Mouse (Mus musculus) kidney, postnatal 10 days (tissue): ENCODE measurements around the gene Slc44a4.
"Not testable (repeated sequence)": the region's sequence is repeated elsewhere in the genome, so short reads cannot be mapped to it uniquely, and the experiment has no call there.

Source experiments
- DNase-seq: peaks from one replicate; pipeline ENCODE4 v3.0.0; 2021; ENCODE audit warnings: mixed read lengths

Gene Slc44a4

DNA sequence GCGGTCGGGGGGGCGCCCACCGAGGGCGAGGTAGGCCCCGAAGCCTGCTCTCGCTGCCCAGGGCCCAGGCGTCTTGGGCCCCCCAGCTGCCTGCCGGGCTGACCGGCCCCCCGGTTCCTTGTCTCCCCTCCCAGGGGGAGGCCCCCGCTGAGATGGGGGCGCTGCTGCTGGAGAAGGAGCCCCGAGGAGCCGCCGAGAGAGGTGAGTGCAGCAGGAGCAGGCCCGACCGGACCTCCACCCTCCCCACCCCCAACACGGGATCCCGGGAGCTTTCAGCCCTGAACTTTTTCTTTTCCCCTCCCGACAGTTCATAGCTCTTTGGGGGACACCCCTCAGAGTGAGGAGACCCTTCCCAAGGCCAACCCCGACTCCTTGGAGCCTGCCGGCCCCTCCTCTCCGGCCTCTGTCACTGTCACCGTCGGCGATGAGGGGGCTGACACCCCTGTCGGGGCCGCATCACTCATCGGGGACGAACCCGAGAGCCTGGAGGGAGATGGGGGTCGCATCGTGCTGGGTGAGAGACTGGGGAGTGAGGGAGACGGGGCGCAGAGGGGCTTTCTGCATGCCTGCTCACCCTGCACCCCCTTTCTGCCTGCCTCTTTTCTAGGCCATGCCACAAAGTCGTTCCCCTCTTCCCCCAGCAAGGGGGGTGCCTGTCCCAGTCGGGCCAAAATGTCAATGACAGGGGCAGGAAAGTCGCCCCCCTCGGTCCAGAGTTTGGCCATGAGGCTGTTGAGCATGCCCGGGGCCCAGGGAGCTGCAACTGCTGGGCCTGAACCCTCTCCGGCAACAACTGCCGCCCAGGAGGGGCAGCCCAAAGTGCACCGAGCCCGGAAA, 15.0 kb upstream of the Slc44a4 start:
- DNase-seq: peak; percentile 71

GRCm38 (mm10) chr17:34899890-34900243, 14.4 kb upstream of the Slc44a4 start:
- DNase-seq: peak; percentile 57

DNA sequence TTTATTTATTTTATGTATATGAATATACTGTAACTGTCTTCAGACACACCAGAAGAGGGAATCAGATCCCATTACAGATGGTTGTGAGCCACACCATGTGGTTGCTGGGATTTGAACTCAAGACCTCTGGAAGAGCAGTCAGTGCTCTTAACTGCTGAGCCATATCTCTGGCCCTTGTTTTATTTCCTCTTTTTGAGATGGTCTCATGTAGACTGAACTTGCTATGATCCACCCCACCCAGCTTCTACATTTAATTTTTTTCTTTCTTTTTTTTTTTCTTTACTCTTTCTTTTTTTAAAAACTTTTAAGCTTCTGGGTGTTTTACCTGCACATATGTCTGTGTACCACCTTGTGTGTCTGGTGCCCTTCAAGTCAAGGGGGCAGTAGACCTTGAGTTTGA, 13.4 kb upstream of the Slc44a4 start:
- not testable (repeated sequence) for DNase-seq

GRCm38 (mm10) chr17:34901948-34902347, 12.3 kb upstream of the Slc44a4 start:
- not testable (repeated sequence) for DNase-seq

GRCm38 (mm10) chr17:34902895-34903294, 11.4 kb upstream of the Slc44a4 start:
- DNase-seq: no peak

DNA sequence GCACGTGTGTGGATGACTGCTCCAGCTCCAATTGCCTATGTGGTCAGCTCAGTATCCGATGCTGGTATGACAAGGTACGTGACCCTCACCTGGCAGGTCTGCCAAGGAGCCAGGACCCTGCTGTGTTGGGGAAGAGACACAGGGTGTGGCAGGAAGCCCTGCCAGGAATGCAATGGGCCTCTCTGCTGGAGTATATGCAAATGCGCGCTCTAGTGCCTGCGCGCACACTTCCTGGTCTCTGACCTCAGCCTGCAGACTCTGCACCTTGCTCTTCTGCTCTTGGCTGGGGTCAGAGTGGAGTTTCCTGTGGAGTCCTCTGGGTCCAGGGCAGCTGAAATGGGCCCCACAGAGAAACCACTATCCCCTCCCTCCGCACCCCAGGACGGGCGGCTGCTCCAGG, 3.3 kb upstream of the Slc44a4 start:
- peak; percentile 50 for DNase-seq

GRCm38 (mm10) chr17:34911945-34912351, 2.3 kb upstream of the Slc44a4 start:
- peak; percentile 90 for DNase-seq

GRCm38 (mm10) chr17:34915410-34915831, 1.2 kb downstream of the Slc44a4 start:
- DNase-seq: peak; percentile 80

- DNase-seq: no peak
Observed at GRCm38 (mm10) chr17:34916316-34916715, 2.0 kb downstream of the Slc44a4 start.

DNA sequence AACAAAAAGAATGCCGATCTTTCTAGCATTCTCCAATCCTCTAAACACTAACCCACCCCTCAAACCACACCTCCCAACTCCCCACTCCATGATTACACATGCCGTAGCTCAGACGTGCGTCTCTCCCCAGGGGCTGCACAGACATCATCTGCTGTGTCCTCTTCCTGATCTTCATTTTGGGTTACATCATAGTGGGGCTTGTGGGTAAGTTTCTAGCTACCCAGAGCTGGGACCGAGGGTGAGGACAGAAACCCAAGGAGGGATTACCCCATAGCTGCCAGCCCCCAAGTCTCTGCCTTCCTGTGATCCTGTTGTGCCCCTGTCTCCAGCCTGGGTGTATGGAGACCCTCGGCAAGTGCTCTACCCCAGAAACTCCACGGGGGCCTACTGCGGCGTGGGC, 2.9 kb downstream of the Slc44a4 start:
- DNase-seq: no peak

DNA sequence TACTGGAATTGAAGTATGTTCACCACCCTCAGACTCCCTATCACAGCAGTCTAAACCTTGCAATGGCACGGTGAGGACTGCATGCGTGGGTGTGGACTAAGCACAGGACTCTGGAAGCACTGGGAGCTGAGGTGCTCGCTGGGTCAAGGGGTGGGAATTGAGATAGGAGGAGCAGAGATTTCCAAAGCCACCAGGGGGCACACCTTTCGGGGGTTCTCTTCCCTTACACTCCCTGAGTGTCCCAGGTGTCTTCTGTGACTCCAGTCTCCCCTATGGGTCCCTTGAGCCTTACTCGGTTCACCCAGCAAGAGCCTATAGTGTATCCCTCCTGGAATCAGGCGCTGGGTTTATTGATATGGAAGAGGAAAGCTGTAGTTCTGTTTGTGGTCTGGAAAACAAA, 8.7 kb downstream of the Slc44a4 start:
- no peak for DNase-seq

DNA sequence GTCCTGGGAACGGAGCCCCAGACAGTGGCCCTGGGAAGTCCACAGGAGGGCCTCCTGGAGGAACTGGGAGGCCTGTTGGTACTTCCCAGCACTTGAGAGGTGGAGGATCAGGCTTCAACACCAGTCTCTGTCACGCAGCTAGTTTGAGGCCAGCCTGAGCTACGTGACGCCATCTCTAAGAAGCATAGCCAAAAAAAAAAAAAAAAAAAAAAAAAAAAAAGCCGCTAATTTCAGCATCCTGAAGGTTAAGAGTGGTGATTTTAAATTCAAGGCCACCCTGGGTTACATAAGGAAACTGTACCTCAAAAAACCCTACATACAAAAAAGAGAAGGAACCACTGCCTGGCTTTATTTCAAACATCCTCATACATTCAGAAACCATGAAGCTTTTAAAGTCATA, 10.0 kb downstream of the Slc44a4 start:
- DNase-seq: no peak

GRCm38 (mm10) chr17:34927306-34928019, 13.2 kb downstream of the Slc44a4 start:
- DNase-seq: no peak

DNA sequence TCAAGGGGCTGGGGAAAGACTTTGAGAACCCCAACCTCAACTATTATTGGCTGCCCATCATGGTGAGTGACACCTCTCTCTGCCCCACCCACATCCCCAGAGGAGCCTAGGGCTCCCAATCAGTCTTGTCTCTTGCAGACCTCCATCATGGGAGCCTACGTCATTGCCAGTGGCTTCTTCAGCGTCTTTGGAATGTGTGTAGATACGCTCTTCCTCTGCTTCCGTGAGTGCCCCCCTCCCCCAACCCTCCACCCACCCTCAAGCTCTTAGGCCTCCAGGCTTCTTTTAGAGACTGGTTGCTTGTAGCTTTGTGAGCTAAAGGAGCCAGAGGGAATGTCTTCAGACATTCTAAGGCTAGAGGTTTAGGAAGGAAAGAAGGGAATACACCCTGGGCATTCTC, 14.6 kb downstream of the Slc44a4 start:
- no peak for DNase-seq

DNA sequence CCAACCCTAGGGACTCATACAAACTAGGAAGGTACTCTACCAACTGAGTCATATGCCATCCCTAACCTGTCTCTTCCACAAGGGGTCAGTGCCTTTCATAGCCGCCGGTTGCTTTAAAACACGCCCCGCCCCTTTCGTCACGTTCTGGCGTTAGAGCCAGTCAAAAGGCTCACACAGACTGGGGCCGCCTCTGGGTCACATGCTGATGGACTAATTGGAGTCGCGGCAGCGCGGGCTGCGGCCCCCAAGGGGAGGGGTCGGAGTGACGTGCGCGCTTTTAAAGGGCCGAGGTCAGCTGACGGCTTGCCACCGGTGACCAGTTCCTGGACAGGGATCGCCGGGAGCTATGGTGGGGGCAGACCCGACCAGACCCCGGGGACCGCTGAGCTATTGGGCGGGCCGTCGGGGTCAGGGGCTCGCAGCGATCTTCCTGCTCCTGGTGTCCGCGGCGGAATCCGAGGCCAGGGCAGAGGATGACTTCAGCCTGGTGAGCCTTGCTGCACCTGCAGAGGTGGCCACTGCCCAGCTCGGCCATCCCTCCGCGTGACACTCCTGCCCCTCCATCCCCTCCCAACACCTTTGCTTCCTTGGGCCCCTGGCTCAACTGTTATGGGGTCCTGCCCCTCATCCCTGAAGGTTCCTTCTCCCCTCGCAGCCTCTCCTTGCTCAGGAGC, 16.9 kb downstream of the Slc44a4 start, which contains the start of gene Neu1:
TSS of gene Neu1 (plus strand) at position 193 of the 674 bp plus-strand sequence.
- peak; percentile 99 for DNase-seq

- peak; percentile 47 for DNase-seq
Observed at GRCm38 (mm10) chr17:34931735-34932098, 17.5 kb downstream of the Slc44a4 start.

GRCm38 (mm10) chr17:34932287-34932686, 18.0 kb downstream of the Slc44a4 start:
- no peak for DNase-seq

GRCm38 (mm10) chr17:34934031-34934430, 19.8 kb downstream of the Slc44a4 start:
- DNase-seq: peak; percentile 63

DNA sequence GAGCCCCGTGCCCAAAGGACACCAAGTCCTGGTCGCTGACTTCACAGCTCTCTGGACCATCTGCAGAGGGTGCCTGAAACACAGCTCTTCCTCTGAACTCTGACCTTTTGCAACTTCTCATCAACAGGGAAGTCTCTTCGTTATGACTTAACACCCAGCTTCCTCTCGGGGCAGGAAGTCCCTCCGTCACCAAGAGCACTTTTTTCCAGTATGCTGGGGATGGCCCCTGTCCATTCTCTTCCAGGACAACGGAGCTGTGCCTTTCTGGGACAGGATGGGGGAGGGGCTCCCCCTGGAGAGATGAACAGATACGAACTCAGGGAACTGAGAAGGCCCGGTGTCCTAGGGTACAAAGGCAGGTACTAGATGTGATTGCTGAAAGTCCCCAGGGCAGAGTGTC, 20.6 kb downstream of the Slc44a4 start:
- DNase-seq: peak; percentile 55

DNA sequence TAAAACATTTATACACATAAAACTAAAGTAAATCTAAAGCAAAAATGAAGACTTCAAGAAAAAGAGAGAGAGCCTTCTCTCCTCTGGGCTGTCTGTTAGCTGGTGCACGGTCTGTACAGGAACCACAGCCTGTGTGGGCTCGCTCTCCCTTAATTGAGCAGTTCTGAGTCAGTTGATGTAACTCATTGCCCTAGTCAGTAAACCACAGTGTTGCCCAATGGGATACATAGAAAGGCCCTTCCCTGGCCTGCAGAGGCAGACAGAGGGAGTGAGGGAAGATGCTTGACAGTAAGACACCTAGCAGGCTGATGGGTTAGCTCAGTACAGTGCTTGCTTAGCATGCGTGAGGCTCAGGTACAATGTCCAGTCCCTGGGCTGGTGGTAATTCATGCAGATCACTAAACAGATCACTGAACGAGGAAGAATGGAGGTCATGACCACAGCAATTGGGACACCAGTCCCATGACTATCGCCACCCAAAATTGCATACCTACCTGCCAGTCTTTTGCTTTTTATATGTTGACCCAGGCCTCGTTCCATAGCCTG, 23.8 kb downstream of the Slc44a4 start:
- no peak for DNase-seq

DNA sequence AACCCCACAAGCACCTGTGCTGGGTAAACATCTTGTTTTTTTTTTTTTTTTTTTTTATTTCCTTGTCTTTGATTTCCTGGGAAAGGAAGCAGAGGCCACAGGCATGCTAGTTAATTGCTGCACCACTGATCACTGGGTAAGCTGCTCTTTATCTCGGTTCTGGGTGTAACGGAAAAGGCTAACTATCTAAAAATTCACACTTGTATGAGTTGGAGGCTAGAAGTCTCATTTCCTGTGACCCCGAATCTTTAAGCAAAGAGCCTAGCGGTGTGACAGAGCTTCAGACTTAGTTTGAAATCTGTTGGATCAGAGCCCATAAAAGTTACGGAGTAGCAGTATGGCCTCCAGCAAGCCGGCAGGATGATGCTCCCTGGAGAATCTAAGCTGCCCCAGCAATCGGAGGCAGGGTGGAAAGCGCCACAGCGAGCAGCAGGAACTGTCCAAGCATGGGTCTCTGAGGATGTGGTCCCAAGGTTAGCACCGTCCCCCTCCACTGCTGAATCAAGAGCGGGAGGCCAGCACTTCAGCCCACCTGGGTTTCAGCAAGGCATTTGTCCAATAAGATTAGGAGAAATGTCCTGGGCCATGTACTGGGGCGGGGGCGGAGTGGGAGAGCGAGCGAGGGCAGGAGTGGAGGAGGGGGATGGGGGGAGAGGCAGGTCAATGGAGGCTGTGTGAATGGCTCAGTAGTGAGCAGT, 27.2 kb downstream of the Slc44a4 start:
- peak; percentile 47 for DNase-seq

DNA sequence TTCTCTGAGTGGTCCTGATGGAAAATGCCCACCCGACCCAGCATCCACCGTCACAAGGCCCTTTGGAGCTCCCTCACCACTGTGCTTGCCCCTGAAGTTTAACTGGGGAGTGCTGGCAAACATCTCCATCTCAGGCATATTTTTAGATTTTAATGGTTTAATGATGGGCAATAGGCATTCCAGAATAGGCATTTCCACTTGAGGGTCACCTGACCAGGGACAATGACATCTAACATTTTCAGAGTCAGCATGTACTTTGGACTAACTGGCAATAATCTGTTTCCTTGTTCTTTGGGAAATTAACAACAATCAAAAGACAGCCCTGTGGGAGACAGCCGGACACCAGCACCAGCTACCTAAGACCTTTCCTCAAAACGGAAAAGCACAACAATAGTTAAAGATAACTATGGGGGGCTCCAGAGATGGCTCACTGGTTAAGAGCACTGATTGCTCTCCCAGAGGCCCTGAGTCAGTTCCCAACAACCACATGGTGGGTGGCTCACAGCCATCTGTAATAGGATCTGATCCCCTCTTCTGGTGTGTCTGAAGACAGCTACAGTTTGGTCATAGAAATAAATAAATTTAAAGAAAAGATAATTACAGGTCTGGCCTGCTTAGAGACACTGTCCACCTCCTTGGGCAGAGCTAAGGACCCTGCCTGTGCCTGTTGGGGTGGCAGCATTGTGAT, 29.0 kb downstream of the Slc44a4 start:
- no peak for DNase-seq
